Mouse (Mus musculus) spleen, adult 12 weeks (tissue): ENCODE data around the gene Tifab.
A peak's percentile ranks its signal among the peaks of the same experiment; 100 is the strongest.

Experiments used
- DNase-seq: peaks from one replicate; pipeline ENCODE4 v3.0.0; 2022; ENCODE audit warnings: low spot score

Gene Tifab

DNA sequence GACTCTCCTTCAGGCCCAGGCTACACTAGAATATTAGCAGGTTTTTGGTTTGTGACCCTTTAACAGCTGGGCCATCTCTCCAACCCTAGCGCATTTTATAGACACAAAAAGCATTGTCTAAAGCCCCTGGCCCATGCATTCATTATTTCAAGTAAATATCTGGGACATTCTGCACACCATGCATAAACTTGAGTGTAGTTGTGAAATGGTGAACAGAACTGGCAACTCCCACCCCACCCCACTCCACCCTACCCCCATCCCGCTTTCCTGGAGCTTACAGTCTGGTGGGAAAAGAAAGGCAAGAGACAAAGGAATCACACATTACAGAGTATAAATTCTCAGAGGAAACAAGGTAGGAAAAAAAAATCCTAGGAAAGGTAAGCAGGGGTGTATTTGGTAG, 42.5 kb downstream of the Tifab start, which contains the start of gene H2afy:
H2afy (minus strand) TSS at position 162 of the 400 bp plus-strand sequence.
- no peak for DNase-seq

DNA sequence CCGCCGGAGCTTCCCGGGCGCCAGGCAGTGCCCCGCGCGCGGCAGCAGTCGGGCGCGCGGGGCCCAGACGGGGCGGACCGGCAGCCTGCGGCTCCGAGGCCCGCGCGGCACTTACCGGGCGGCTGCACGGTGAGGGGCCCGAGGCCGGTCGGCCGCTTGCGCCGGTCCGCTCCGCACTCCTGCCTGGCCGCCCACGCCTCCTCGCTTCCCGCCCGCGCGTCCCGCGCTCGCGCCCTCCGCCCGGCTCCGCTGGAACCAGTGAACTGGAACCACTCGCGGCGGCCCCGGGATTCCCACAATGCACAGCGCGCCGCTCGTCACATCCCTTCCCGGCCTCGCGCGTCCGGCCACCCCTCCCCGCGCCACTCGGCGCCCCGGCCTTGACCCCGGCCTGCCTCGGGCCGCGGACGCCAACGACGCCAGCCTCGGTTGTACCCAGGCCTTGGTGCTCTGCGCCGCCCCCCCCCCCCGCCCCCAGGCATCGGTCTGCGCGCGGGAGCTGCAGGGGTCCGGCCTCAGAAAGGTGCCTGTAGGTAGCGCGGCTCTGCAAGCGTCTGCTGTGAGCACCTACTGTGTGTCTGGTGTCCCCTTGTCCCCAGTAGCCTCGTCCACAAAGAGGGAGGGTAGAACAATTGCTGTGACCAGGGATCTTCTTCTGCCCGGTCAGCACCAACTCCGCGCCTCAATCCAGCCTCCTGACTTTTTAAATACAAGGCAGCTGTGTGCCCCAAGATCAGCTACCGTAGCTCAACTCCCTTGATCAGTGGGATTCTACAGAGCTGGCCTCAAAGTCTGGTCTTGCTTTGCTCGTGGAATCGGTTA, 43.2 kb downstream of the Tifab start:
- peak; percentile 67 for DNase-seq

DNA sequence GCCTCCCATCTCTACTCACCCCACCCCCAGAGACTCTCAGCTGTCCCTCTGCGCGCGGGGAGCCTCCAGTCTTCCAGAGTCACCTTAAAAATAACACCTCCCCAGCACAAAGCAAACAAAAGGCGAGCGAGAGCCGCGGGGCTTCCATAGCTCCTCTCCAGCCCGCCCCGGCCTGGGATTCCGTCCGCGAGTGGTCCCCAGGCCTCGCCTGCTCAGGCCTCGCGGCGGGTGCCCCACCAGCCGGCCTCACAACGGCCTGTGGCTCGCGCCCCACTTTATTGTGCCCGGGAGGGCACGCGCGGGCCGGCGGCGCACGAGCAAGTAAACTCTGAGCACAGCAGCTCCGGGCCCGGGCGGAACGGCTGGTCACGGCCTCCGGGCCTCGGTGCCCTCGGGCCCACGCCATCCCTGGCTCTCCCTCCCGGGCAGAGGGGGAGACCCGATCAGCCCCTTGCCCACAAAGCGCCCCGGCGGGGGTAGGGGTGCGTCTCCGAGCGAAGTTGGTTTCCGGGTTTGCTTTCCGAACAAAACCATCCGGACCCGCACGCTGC, 44.0 kb downstream of the Tifab start:
- DNase-seq = peak; percentile 24

DNA sequence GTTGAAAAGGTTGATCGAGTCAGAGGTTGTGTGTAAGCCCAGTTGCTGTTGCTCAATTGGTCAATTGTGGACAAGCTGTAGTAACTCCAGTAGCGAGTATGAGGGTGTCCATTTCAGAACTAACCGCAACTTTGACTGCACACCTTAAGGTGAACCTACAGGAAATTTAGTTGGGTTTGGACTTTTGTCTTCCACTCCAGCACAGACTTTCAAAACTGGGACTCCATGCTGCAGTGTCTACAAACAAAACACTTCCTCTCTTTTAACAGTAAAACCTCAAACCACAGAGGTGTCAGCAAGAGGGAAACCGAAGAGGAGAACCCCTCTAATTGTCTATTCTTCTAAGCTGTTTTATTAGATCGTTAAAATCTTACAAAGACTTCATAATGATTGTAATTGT, 44.7 kb downstream of the Tifab start:
- no peak for DNase-seq

DNA sequence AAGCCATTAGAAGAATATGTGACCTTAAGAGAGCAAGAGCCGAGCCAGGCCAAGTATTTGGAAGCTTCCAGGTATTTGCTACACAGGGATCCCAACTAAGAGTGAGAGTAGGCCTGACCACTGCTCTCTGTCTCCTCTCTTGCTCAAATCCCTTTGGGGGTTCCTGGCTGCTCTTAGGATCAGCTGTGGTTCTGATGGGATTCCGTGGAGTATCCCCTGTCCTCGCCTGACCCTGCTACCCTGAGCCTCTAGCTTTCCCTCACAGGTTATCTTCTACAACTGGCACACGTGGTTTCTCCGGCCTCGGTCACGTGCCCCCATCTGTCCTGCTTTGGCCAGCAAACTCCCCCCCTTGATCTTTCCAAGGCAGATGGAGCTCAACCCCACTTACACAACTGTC, 45.7 kb downstream of the Tifab start:
- DNase-seq = no peak

DNA sequence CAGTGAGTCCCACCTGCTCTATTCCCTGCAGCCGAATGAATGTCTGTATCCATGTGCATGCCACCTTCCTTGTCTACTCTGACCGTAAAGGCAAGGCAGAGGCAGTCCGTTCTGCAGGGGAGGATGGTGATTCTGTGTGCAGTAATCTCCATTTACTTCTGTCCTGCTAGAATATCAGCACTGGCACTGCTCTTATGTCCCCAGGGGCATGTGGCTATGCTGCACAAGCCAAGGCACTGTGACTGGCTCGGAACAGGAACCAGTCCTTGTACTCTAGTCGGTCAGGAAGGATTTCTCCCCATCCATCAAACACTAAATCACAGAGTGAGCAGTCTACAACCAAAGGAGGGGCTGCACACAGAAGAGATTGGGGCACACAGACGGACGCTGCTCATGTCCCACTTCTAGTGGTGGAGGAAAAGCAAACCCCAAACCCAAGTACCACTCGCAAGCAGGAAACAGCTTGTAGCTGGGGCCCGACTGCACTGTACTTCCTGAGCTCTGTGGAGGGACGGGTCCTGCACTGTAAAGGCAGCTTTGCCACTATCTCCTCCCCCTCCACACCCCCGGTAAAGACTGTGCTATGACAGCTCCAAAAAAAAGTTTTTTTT, 46.3 kb downstream of the Tifab start:
- DNase-seq = no peak

DNA sequence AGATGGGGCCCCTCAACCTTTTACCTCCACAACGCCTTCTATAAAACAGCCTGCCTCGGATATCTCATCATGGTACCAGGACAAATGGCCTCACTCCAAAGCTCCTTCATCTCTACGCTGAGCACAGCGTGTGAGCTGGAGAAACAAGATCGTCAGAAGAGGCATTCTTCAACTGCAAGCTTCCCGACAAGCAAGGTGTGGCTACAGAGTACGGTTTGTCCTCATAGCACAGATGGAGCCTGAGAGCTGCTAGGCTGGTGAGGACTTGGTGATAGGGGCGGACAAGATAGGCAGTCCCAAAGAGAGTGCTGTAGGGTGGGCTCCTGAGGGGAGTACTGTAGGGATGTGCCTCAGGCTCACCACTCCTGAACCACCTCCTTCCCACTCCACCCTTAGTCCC, 48.1 kb downstream of the Tifab start:
- DNase-seq = no peak

DNA sequence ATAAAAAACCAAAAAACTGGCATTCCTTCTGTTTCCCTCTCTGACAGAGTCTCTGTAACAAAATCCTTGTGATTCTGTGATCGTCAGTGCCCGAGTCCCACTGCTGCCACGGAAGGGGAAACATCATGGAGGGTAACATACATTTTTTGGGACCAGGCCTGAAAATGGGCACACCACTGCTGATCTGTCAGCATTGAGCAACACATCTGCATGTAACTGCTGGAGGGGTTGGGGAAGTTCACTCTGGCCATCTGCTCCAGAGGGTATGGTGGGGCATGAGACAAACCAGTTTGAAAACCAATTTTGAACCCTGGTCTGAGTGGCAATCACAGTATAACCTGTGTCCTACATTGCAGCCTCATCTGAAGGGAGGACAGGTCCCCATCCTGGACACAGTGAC, 49.1 kb downstream of the Tifab start:
- DNase-seq = no peak

DNA sequence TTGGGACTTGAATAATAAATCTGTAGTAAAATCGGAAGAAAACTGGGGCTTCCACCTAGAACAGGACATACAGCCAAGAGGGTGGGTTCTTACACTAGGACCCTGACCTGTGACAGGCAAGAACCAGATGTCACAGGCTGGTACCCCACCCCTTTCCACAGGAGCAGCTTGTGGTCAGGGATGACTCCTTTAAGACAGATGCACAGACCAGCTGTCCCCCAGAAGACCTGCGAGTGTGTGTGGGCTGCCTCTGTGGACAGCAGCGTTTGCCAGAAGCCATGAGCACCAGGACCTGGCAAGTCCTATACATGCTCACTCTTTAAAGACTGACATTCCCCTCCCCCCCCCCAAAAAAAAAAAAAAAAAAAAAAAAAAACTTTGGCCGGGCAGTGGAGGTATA, 49.7 kb downstream of the Tifab start:
- no peak for DNase-seq

DNA sequence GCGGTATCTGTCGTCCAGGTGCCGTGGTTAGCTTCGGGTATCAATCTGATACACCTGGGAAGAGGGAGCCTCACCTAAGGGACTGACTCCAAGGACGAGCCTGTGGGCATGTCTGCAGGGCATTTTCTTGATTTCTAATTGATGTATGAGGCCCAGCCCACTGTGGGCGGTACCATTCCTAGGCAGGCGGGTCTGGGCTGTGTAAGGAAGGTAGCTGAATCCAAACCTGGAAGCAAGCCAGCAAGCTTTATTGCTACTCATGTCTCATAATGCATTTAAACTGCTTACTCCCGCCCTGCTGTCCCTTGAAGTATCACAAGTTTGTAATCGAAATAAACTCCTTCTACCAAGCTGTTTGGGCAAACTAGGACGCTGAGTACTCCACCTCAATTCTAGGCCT, 53.1 kb downstream of the Tifab start:
- DNase-seq = no peak
